In the genomic region with DNA sequence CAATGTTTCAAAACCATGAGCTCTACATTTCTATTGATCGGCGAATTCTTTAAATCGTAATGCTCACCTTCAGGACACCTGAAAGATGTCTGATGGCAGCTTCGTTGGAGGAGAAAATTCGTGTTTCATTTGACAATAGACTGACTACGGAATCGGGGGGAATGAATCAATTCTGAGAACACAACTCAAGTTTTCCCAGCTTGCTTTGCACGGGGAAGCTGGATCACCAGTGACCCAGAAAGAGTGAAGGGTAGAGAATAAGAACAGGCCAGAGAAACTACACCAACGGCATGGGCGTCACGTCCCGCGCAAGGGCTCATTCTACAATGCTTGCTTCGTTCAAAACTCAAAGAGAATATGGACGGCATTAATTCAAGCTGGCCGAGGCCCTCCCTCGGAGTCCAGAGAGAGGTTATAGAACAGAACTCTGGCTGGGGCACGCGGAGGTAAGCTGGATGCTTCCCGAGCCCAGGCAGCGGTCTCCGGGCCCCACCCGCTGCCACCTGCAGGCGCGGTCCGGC, we compare ENCODE assay signal across 8 mouse cellular contexts. TPM values are rescaled to one million over a fixed set of nuclear protein-coding genes. Genes with fewer than 3 reads are reported as not detected.
DNase-seq lines count a peak whose midpoint lies in the region; ATAC-seq and TF ChIP-seq lines count a peak whose summit lies in the region.

No protein-coding gene starts in this region.

- peak overlapping the region; percentile 72 for H3K9ac ChIP-seq in liver, embryonic 12.5 days

- 5% methylated on average over 26 of the region's 26 CpGs for WGBS in liver, embryonic 12.5 days (ENCODE audit: insufficient replicate concordance)

- H3K36me3 ChIP-seq in testis, adult 2 months (ENCODE audit: control insufficient read depth, insufficient read depth, low read length) = no peaks in the 10 kb centered on the region; the same call in none of the 2 replicates
- peaks cover 22% of the 10 kb centered on the region for H3K36me3 ChIP-seq in liver, embryonic 12.5 days

- H3K4me2 ChIP-seq in liver, embryonic 12.5 days = peak overlapping the region; percentile 95

- intact Hi-C loops in gastrocnemius, adult 2 months (cut with DNase I) = no loop called here

- no peaks in the 10 kb centered on the region for H3K27me3 ChIP-seq in testis, adult 2 months (ENCODE audit: control insufficient read depth, insufficient read depth, low read length)
- no peaks in the 10 kb centered on the region for H3K27me3 ChIP-seq in liver, embryonic 12.5 days (replicated peaks)

- ATAC-seq in liver, embryonic 12.5 days = no peak

- TF ChIP-seq POLR2A in testis, adult 2 months (IDR thresholded peaks at IDR 0.05; ENCODE audit: control insufficient read depth, low read depth, low read length) = no peak; the same call in 1 of the 2 replicates

- DNase-seq in gastrocnemius, adult 2 months = no peak
- DNase-seq in gastrocnemius, postnatal 4 days (ENCODE audit: low spot score in 2 of 2) = no peak
- no peak for DNase-seq in testis, postnatal 14 days (ENCODE audit: low spot score)
- no peak for DNase-seq in MN1 (ENCODE audit: low spot score)
- no peak for DNase-seq in layer of hippocampus, postnatal 10 days (ENCODE audit: low spot score in 2 of 2)
- no peak for DNase-seq in cerebellum, adult 9-10 months

- peak overlapping the region; percentile 98 for H3K27ac ChIP-seq in gastrocnemius, adult 2 months
- H3K27ac ChIP-seq in testis, adult 2 months (ENCODE audit: control insufficient read depth, insufficient read depth, low read depth, low read length) = peak overlapping the region; percentile 91
- H3K27ac ChIP-seq in liver, embryonic 12.5 days = peak overlapping the region; percentile 87

- H3K9me3 ChIP-seq in liver, embryonic 12.5 days (replicated peaks) = no peaks in the 10 kb centered on the region

- H3K4me3 ChIP-seq in gastrocnemius, adult 2 months = peak overlapping the region; percentile 94
- peak overlapping the region; percentile 93 for H3K4me3 ChIP-seq in testis, adult 2 months (ENCODE audit: control insufficient read depth, low read depth, low read length)
- peak overlapping the region; percentile 71 for H3K4me3 ChIP-seq in liver, embryonic 12.5 days

- peaks cover 9% of the 10 kb centered on the region for H3K4me1 ChIP-seq in testis, adult 2 months (ENCODE audit: control insufficient read depth, insufficient read depth, low read length)
- peaks cover 65% of the 10 kb centered on the region for H3K4me1 ChIP-seq in liver, embryonic 12.5 days

- peak; percentile 24; the same call in 1 of the 2 replicates for TF ChIP-seq CTCF in gastrocnemius, adult 2 months (IDR thresholded peaks at IDR 0.05)
- TF ChIP-seq CTCF in testis, adult 2 months (IDR thresholded peaks at IDR 0.05; ENCODE audit: control insufficient read depth, insufficient read depth, insufficient replicate concordance, low read depth, low read length) = no peak

RNA-seq across cellular contexts. Expression of a gene that starts 0.5 kb away (rescaled TPM):
- 1 to 10 TPM; 4.7 to 5.0 TPM for total RNA-seq in gastrocnemius, adult 2 months (2021)
- 10 to 100 TPM; 13.6 to 14.4 TPM for total RNA-seq in gastrocnemius, postnatal 4 days (2021)
- polyA plus RNA-seq in testis, adult 2 months (2012; rRNA removed) = 9.8 and 12.7 TPM in 2 replicates
- polyA plus RNA-seq in liver, embryonic 12.5 days (2016; fragmentation: Nextera tagmentation; extraction: Ambion mirVana) = 2.1 and 2.4 TPM in 2 replicates
- total RNA-seq in layer of hippocampus, postnatal 10 days (2021) = 10 to 100 TPM; 67.8 to 70.3 TPM

RNA-seq across cellular contexts. Expression of a gene that starts 0.7 kb away (rescaled TPM):
- total RNA-seq in gastrocnemius, adult 2 months (2021) = 10 to 100 TPM in 1 of 2 experiments, 1 to 10 TPM in 1; 6.9 to 14.2 TPM
- total RNA-seq in gastrocnemius, postnatal 4 days (2021) = 10 to 100 TPM; 30.2 to 32.2 TPM
- polyA plus RNA-seq in testis, adult 2 months (2012; rRNA removed) = 31.8 and 34.7 TPM in 2 replicates
- polyA plus RNA-seq in liver, embryonic 12.5 days (2016; fragmentation: Nextera tagmentation; extraction: Ambion mirVana) = 14.0 and 14.7 TPM in 2 replicates
- total RNA-seq in layer of hippocampus, postnatal 10 days (2021) = 10 to 100 TPM; 23.3 to 24.9 TPM

RNA-seq across cellular contexts. Expression of a gene that starts 37.6 kb away (rescaled TPM):
- not detected for total RNA-seq in gastrocnemius, adult 2 months (2021)
- total RNA-seq in gastrocnemius, postnatal 4 days (2021) = not detected
- polyA plus RNA-seq in testis, adult 2 months (2012; rRNA removed) = not detected in 2 replicates
- 1.3 and 2.0 TPM in 2 replicates for polyA plus RNA-seq in liver, embryonic 12.5 days (2016; fragmentation: Nextera tagmentation; extraction: Ambion mirVana)
- total RNA-seq in layer of hippocampus, postnatal 10 days (2021) = under 1 TPM in 1 of 2 experiments, not detected in 1; 0.43 TPM

RNA-seq across cellular contexts. Expression of a gene that starts 49.7 kb away (rescaled TPM):
- total RNA-seq in gastrocnemius, adult 2 months (2021) = 10 to 100 TPM in 1 of 2 experiments, 1 to 10 TPM in 1; 9.8 to 12.6 TPM
- total RNA-seq in gastrocnemius, postnatal 4 days (2021) = 10 to 100 TPM; 20.5 to 22.7 TPM
- polyA plus RNA-seq in testis, adult 2 months (2012; rRNA removed) = 45.2 and 45.4 TPM in 2 replicates
- 12.3 and 12.5 TPM in 2 replicates for polyA plus RNA-seq in liver, embryonic 12.5 days (2016; fragmentation: Nextera tagmentation; extraction: Ambion mirVana)
- total RNA-seq in layer of hippocampus, postnatal 10 days (2021) = 1 to 10 TPM; 5.5 to 7.3 TPM

RNA-seq across cellular contexts. Expression of a gene that starts 52.6 kb away (rescaled TPM):
- total RNA-seq in gastrocnemius, adult 2 months (2021) = not detected
- not detected for total RNA-seq in gastrocnemius, postnatal 4 days (2021)
- not detected in 2 replicates for polyA plus RNA-seq in testis, adult 2 months (2012; rRNA removed)
- not detected in 2 replicates for polyA plus RNA-seq in liver, embryonic 12.5 days (2016; fragmentation: Nextera tagmentation; extraction: Ambion mirVana)
- not detected for total RNA-seq in layer of hippocampus, postnatal 10 days (2021)

Comparison
In these comparisons a context has a peak if more than half of its experiments do, and no peak if none do; other contexts are left out.
1. RNA of a gene that starts 0.5 kb away (total RNA-seq): 67.8 to 70.3 TPM in layer of hippocampus, postnatal 10 days; 13.6 to 14.4 TPM in gastrocnemius, postnatal 4 days and 4.7 to 5.0 TPM in gastrocnemius, adult 2 months; every median in the first group is over 4 times any median in the second.
2. Peak in every context shown above with its lines, with median percentiles within 50 percentile points of each other: H3K27ac ChIP-seq and H3K4me3 ChIP-seq.